In the genomic region with DNA sequence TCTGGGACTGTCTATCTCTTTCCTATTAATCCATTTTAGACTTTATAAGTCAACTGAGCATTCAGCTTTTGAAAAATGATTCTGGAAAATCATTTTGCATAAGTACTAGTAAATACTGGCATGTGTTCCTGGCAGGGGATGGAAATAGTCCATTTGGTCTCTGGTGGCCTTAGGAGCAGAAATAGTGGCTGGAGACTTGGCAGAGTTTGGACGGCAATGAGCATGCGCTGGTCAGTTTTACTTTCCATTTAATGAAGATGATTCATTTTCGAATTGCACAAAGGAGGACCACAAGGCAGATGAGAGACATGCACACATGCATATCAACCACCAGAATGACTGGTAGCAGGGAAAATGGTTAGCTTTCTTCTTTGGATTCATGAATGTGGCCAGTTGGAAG, we compare ENCODE assay signal across 16 mouse cellular contexts.
A peak's percentile ranks its signal among the peaks of the same experiment; 100 is the strongest.
DNase-seq lines count a peak whose midpoint lies in the region; ATAC-seq and TF ChIP-seq lines count a peak whose summit lies in the region.
"Had no signal": no experiment of that assay in that cellular context is flagged by ENCODE, and none has a peak within 500 bp of the region (broad histone marks: within the 10 kb centered on the region; RNA-seq: fewer than 3 reads in every experiment).

No protein-coding gene starts in this region.

- no peaks in the 10 kb centered on the region for H3K36me3 ChIP-seq in lung, embryonic 14.5 days (ENCODE audit: insufficient read depth)
- H3K36me3 ChIP-seq: embryonic facial prominence, embryonic 12.5 days; forebrain, embryonic 12.5 days; hindbrain, embryonic 10.5 days; intestine, embryonic 15.5 days; liver, embryonic 12.5 days had no signal

- TF ChIP-seq POLR2A in lung, adult 2 months (IDR thresholded peaks at IDR 0.05; ENCODE audit: borderline replicate concordance, extremely low read depth, low read depth, low read length): no peak

- H3K4me3 ChIP-seq in lung, embryonic 14.5 days (ENCODE audit: low read depth, low read length): no peak overlapping the region
- no peak overlapping the region for H3K4me3 ChIP-seq in lung, adult 2 months (replicated peaks; ENCODE audit: extremely low read depth, low read depth, low read length)
- H3K4me3 ChIP-seq: embryonic facial prominence, embryonic 12.5 days; forebrain, embryonic 12.5 days; hindbrain, embryonic 10.5 days; intestine, embryonic 15.5 days; liver, embryonic 12.5 days; myocyte had no signal

- intact Hi-C loops in heart, postnatal 10 days (cut with DNase I): no loop called here

- H3K4me2 ChIP-seq in lung, embryonic 14.5 days: no peak overlapping the region
- H3K4me2 ChIP-seq: embryonic facial prominence, embryonic 12.5 days; forebrain, embryonic 12.5 days; intestine, embryonic 15.5 days; liver, embryonic 12.5 days had no signal

- 70% methylated on average over 3 of the region's 3 CpGs for WGBS in lung, embryonic 14.5 days
- WGBS in lung, adult 2 months: 63% methylated on average over 3 of the region's 3 CpGs

- no peak for ATAC-seq in lung, embryonic 14.5 days (ENCODE audit: insufficient read depth)
- ATAC-seq: intestine, embryonic 15.5 days; liver, embryonic 12.5 days had no signal

- H3K9ac ChIP-seq in lung, embryonic 14.5 days: no peak overlapping the region
- H3K9ac ChIP-seq: embryonic facial prominence, embryonic 12.5 days; forebrain, embryonic 12.5 days; intestine, embryonic 15.5 days; liver, embryonic 12.5 days had no signal

- no peaks in the 10 kb centered on the region for H3K9me3 ChIP-seq in lung, embryonic 14.5 days (ENCODE audit: low read depth, low read length)
- H3K9me3 ChIP-seq: embryonic facial prominence, embryonic 12.5 days; forebrain, embryonic 12.5 days; hindbrain, embryonic 10.5 days; intestine, embryonic 15.5 days; liver, embryonic 12.5 days had no signal

- no peaks in the 10 kb centered on the region for H3K27me3 ChIP-seq in lung, embryonic 14.5 days (ENCODE audit: insufficient read depth, low read length)
- H3K27me3 ChIP-seq: embryonic facial prominence, embryonic 12.5 days; forebrain, embryonic 12.5 days; intestine, embryonic 15.5 days; liver, embryonic 12.5 days had no signal

- no peak overlapping the region for H3K27ac ChIP-seq in lung, embryonic 14.5 days (ENCODE audit: low read depth)
- H3K27ac ChIP-seq: embryonic facial prominence, embryonic 12.5 days; forebrain, embryonic 12.5 days; hindbrain, embryonic 10.5 days; intestine, embryonic 15.5 days; liver, embryonic 12.5 days had no signal

- no peaks in the 10 kb centered on the region for H3K4me1 ChIP-seq in lung, embryonic 14.5 days (ENCODE audit: insufficient read depth)
- no peaks in the 10 kb centered on the region for H3K4me1 ChIP-seq in lung, adult 2 months (ENCODE audit: control insufficient read depth, insufficient read depth, low read length)
- H3K4me1 ChIP-seq: embryonic facial prominence, embryonic 12.5 days; intestine, embryonic 15.5 days; liver, embryonic 12.5 days had no signal

- DNase-seq in adrenal gland, postnatal 14 days: peak; percentile 28
- no peak for DNase-seq in adrenal gland, postnatal 4 days (ENCODE audit: low spot score in 2 of 2)
- peak; percentile 59 for DNase-seq in lung, embryonic 14.5 days
- DNase-seq in lung, adult 2 months: no peak
- peak; percentile 25 to 34 for DNase-seq in heart, postnatal 10 days
- DNase-seq in lung, postnatal 36 days: peak; percentile 25
- DNase-seq in neural tube, embryonic 10.5 days (ENCODE audit: extremely low spot score, low spot score): no peak
- DNase-seq in spleen, postnatal 36 days (ENCODE audit: low spot score in 2 of 2): no peak
- DNase-seq: cerebellum, adult 9-11 months; right cerebral cortex, postnatal 4 days had no signal

- no peak for TF ChIP-seq CTCF in lung, embryonic 14.5 days (IDR thresholded peaks at IDR 0.05; ENCODE audit: low read depth)
- TF ChIP-seq CTCF in lung, adult 2 months (IDR thresholded peaks at IDR 0.05; ENCODE audit: insufficient read depth, low read length): no peak

Comparison
In these comparisons a context has a peak if more than half of its experiments do, and no peak if none do; other contexts are left out.
1. DNase-seq: peak in adrenal gland, postnatal 14 days (single experiment), lung, embryonic 14.5 days (single experiment), heart, postnatal 10 days (2 of 2) and lung, postnatal 36 days (single experiment); none in adrenal gland, postnatal 4 days (0 of 2), lung, adult 2 months (single experiment), neural tube, embryonic 10.5 days (single experiment) and spleen, postnatal 36 days (0 of 2).